Mouse (Mus musculus): ENCODE results near the gene 1600002K03Rik.
A peak's percentile ranks its signal among the peaks of the same experiment; 100 is the strongest.

Gene 1600002K03Rik

GRCm38 (mm10) chr10:80141786-80142529 is 30.8 kb upstream of the 1600002K03Rik start:
- DNase-seq = peak; percentile 97

DNA sequence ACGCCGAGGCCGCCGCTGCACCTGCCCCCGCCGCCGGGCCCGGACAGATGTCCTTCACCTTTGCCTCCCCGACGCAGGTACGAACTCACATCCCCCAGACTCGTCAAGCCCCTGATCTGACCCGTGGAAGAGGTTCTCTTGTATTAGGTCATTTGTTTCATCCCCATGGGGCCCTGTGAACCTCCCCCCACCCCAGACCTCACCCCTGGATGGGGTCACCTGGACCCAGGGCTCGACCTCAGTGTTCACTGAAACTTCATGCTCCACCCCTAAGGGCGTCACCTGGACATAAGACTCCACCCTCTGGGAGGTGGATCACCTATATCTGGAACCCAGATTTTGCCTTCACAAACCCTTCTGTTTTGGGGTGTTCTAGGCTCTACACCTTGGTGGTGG is 30.2 kb upstream of the 1600002K03Rik start:
- DNase-seq = no peak

DNA sequence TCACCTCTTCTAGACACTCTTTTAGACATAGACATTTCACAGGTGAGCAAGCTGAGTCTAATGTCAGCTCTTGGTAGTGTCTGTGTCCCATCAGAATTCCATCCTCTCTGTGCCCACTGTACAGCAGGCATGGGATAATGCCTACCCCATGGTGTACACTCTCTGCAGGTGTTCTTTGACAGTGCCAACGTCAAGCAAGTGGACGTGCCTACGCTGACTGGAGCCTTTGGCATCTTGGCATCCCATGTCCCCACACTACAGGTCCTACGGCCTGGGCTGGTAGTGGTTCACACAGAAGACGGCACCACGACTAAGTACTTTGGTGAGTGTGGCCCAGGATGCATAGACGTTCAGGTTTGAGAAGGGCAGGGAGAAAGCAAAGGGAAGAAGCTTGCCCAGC is 29.1 kb upstream of the 1600002K03Rik start:
- DNase-seq = no peak

DNA sequence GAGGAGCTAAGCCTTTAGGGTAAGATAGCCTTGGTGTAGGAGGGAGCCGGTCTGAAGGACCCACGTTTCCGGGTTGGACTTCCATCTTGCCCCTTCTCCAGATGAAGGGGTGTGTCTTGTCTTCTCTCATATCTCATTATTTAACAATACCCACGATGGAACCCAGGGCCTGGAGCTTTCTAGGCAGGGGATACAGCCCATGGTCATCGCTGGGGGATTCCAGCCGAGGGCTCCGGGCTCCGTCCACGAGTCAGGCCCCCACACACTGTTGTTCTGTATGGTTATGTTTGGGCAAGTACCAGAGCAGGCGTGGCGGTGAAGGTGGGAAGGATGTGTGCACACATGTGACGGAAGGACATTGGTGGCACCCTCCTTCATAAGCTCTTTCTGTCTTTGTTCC is 28.6 kb upstream of the 1600002K03Rik start:
- peak; percentile 28 for DNase-seq

GRCm38 (mm10) chr10:80144864-80145838 is 27.6 kb upstream of the 1600002K03Rik start:
- DNase-seq = peak; percentile 66

GRCm38 (mm10) chr10:80145896-80146295 is 26.8 kb upstream of the 1600002K03Rik start:
- DNase-seq = peak; percentile 34

- peak; percentile 49 for DNase-seq
Measured at GRCm38 (mm10) chr10:80146568-80147011, 26.2 kb upstream of the 1600002K03Rik start.

- DNase-seq = peak; percentile 47
Measured at GRCm38 (mm10) chr10:80147146-80147718, 25.5 kb upstream of the 1600002K03Rik start.

GRCm38 (mm10) chr10:80147719-80148601 is 24.8 kb upstream of the 1600002K03Rik start, which contains the start of gene Midn:
Gene Midn (plus strand): TSS chr10:80148272.
- peak; percentile 73 for DNase-seq

- peak; percentile 94 for DNase-seq
Measured at GRCm38 (mm10) chr10:80148610-80149290, 24.0 kb upstream of the 1600002K03Rik start.

DNA sequence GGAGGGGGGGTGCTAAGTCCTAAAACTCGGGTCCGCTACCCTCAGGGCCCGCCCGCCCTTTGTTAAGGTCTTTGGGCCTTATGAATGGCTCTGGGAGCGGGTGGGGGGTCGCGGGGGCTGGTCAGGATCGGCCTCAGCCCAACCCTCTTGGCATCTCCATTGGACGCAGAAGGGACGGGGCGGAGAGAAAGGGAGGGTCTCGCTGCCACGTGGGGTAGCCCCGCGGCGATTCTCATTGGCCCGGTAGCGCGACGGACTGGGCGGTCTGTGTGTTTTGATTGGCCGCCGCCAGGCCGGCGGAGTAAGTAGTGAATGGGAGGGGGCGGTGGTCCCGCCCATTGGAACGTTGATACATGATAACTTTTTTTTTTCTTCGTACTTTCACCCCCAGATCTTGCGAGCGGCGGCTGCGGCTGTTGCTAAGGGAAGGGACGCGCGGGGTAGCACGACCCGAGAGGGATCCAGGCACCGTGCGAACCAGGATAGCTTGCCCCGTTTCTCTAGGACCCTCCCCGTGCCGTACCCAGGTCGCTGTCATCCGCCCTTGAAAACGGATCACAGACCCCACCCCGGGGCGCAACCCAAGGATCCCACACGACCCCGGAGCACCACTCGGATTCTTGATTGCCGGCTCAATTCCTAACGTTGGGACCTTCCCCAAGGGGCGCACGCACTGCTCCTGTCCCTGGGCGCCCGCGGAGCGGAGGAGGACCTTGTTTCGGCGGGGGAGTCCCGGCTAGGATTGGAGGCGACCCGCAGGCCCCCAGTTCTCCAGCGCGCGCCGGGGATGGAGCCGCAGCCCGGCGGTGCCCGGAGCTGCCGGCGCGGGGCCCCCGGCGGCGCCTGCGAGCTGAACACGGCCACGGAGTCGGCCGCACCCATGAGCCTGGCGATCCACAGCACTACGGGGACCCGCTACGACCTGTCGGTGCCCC is 23.2 kb upstream of the 1600002K03Rik start:
- peak; percentile 99 for DNase-seq

GRCm38 (mm10) chr10:80150226-80151210 is 22.2 kb upstream of the 1600002K03Rik start:
- DNase-seq = peak; percentile 65

DNA sequence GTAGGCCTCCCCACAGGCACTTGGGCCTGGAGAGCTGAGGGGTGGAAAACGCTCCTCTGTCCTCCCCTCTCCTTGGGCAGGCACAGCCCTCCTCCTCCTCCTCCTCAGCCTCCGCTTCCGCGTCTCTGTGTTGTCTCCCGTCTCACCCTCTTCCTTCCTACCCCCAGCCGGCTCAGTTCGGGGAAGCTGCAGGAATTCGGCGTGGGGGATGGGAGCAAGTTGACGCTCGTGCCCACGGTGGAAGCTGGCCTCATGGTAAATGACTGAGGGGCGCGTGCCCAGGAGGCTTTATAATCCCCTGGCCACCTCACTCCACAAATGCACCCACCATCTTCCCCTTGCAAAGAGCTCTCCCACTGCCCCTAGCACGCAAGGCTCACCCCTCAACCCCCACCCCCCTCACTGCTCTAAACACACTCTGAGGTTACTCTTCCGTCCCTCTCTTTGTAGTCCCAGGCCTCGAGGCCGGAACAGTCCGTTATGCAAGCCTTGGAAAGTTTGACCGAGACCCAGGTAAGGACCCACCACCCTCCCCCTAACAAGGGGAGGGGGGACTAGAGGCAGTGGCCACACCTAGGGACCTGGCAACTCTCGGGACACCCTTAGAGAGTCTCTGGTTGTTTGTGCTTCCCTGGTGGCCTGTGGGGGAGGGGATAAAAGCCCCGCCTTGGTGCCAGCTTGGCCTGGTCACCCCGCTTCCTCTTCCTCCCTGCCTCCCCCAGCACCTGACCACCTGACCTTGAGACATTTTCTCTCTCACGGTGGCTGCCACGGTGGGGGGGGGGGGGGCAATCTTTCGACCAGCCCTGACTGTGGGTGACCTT is 21.3 kb upstream of the 1600002K03Rik start:
- peak; percentile 77 for DNase-seq

DNA sequence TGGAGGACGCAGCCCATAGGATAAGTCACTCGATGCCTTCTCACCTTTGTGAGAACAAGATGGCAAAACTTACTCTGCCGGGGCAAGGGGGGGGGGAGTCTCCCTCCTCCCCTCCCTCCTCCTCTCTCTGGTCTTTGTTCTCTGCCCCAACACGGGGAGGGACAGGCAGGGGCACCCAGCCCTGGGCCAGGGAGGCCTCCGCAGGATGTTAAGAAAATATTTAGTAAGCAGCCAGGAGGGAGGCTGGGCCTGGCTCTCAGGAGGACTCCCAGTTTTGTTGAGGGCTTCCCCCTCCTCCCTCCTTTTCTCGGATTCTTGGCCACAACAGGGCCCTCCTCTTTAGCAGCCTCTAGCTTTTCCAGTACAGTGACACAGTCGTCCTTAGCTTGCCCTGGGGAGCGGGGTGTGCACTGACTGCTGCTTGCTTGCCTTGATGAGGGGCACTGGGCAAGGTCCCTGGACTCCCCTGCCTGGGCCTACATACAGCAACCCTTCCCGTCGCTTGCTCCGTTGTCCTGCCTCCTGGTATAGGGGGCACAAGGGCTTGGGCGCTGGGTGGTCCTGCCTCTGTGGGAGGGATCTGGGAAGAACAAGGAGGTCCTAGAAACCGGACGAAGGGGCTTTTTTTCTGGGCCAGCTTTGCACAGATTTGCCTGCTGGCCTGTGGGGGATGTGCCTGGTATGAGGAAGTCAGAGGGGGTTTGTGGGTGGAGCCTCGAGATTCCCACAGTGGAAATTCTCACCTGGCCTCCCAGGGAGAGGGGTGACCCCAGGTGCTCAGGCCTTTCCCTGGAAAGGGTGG is 20.5 kb upstream of the 1600002K03Rik start:
- no peak for DNase-seq

GRCm38 (mm10) chr10:80152873-80153260 is 19.9 kb upstream of the 1600002K03Rik start:
- peak; percentile 60 for DNase-seq

DNA sequence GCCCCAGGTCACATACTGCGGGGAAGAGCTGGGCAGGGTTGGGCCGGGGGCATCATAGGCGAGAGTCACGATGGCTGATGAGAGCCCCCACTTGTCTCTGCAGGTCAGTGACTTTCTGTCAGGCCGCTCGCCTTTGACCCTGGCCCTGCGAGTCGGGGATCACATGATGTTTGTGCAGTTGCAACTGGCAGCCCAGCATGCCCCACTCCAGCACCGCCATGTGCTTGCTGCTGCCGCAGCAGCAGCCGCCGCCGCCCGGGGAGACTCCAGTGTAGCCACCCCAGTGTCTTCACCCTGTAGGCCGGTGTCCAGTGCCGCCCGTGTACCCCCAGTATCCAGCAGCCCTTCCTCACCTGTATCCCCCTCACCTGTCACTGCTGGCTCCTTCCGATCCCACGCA is 19.0 kb upstream of the 1600002K03Rik start:
- no peak for DNase-seq

- no peak for DNase-seq
Measured at GRCm38 (mm10) chr10:80154384-80154783, 18.4 kb upstream of the 1600002K03Rik start.

All from layer of hippocampus, adult 9-11 months (tissue).